Mouse (Mus musculus) small intestine, adult 2 months (tissue): Measurements from ENCODE around the gene Cabp2.

ENCODE experiments used
- CTCF ChIP-seq: fragments of 200-500 bp; IDR thresholded peaks from 2 replicates; pipeline ENCODE4 v1.5.1; 2012; ENCODE audit warnings: low read depth, mild to moderate bottlenecking, control low read depth, inconsistent platforms, low read length, moderate library complexity, mixed read lengths; ENCODE audit not compliant: insufficient replicate concordance, insufficient read length; ENCODE audit errors: extremely low read depth
- POLR2A ChIP-seq: fragments of 200-500 bp; IDR thresholded peaks from 2 replicates; pipeline ENCODE4 v1.6.1; 2012; ENCODE audit warnings: low read depth, mild to moderate bottlenecking, control low read depth, inconsistent platforms, low read length, moderate library complexity

DNA sequence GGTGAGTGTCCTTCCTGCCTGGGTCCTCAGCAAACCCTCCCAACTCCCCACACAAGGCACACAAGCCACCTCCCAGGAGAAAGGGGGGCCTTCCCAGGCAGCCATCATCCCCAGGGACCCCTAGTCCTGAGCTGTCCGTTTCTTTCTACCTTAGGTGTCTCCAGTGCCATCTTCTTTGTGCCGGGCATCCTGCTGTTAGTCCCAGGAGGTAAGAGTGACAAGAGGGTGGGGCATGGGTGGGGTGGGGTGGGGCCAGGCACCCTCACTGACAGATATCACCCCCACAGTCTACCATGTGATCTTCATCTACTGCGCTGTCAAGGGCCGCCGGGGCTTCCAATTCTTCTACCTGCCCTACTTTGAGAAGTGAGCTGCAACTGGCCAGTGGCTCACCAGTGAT, 49.7 kb downstream of the Cabp2 start:
- TF ChIP-seq POLR2A (no peak), CTCF (no peak)
